Mouse (Mus musculus): Measurements from ENCODE around the gene Pcnx4. TPM values are rescaled to one million over a fixed set of nuclear protein-coding genes. Genes with fewer than 3 reads are reported as not detected.

Pcnx4 gene
- polyA plus RNA-seq, 1 experiment from 2014 or later: 10.6 TPM

GRCm38 (mm10) chr12:72621441-72621840 is 85.3 kb downstream of the Pcnx4 start:
- 84% methylated on average over 1 of the region's 1 CpGs for WGBS
- Histone ChIP-seq H3K27me3 (replicated peaks; ENCODE audit: control insufficient read depth, insufficient read depth, low read length) (no peaks in the 10 kb centered on the region), H3K9ac (ENCODE audit: low read length) (no peak overlapping the region), H3K27ac (ENCODE audit: low read depth) (no peak overlapping the region), H3K4me3 (ENCODE audit: low read depth, low read length) (no peak overlapping the region), H3K4me2 (ENCODE audit: low read length) (no peak overlapping the region), H3K4me1 (replicated peaks; ENCODE audit: control insufficient read depth, insufficient read depth, low read length) (no peaks in the 10 kb centered on the region), H3K9me3 (ENCODE audit: control insufficient read depth, low read length) (no peaks in the 10 kb centered on the region), H3K36me3 (ENCODE audit: control insufficient read depth, insufficient read depth, low read length) (no peaks in the 10 kb centered on the region)
- ATAC-seq (replicated peaks; ENCODE audit: low FRiP score, low TSS enrichment, low read depth) (no peak), DNase-seq (ENCODE audit: low spot score) (no peak)

- Histone ChIP-seq H3K4me1 (replicated peaks; ENCODE audit: control insufficient read depth, insufficient read depth, low read length) (no peaks in the 10 kb centered on the region), H3K9me3 (ENCODE audit: control insufficient read depth, low read length) (no peaks in the 10 kb centered on the region), H3K27me3 (replicated peaks; ENCODE audit: control insufficient read depth, insufficient read depth, low read length) (no peaks in the 10 kb centered on the region), H3K9ac (ENCODE audit: low read length) (no peak overlapping the region), H3K4me3 (ENCODE audit: low read depth, low read length) (no peak overlapping the region), H3K4me2 (ENCODE audit: low read length) (no peak overlapping the region), H3K36me3 (ENCODE audit: control insufficient read depth, insufficient read depth, low read length) (no peaks in the 10 kb centered on the region), H3K27ac (ENCODE audit: low read depth) (no peak overlapping the region)
- 82% methylated on average over 5 of the region's 5 CpGs for WGBS
- DNase-seq (ENCODE audit: low spot score) (no peak), ATAC-seq (replicated peaks; ENCODE audit: low FRiP score, low TSS enrichment, low read depth) (no peak)
Measured at GRCm38 (mm10) chr12:72622853-72623496, 86.8 kb downstream of the Pcnx4 start.

GRCm38 (mm10) chr12:72628751-72629150 is 92.6 kb downstream of the Pcnx4 start:
- Histone ChIP-seq H3K36me3 (ENCODE audit: control insufficient read depth, insufficient read depth, low read length) (no peaks in the 10 kb centered on the region), H3K9ac (ENCODE audit: low read length) (no peak overlapping the region), H3K27ac (ENCODE audit: low read depth) (no peak overlapping the region), H3K9me3 (ENCODE audit: control insufficient read depth, low read length) (no peaks in the 10 kb centered on the region), H3K27me3 (replicated peaks; ENCODE audit: control insufficient read depth, insufficient read depth, low read length) (no peaks in the 10 kb centered on the region), H3K4me3 (ENCODE audit: low read depth, low read length) (no peak overlapping the region), H3K4me1 (replicated peaks; ENCODE audit: control insufficient read depth, insufficient read depth, low read length) (no peaks in the 10 kb centered on the region), H3K4me2 (ENCODE audit: low read length) (no peak overlapping the region)
- 92% methylated on average over 7 of the region's 7 CpGs for WGBS
- DNase-seq (ENCODE audit: low spot score) (no peak), ATAC-seq (replicated peaks; ENCODE audit: low FRiP score, low TSS enrichment, low read depth) (no peak)

Other genes with a start within 250 kb of the Pcnx4 start
- gene Rtn1, start 127.3 kb upstream of the Pcnx4 start, polyA plus RNA-seq (2014; fragmentation: Nextera tagmentation; extraction: Ambion mirVana): 84.3 and 84.9 TPM in 2 replicates
- gene Lrrc9, start 94.5 kb upstream of the Pcnx4 start, polyA plus RNA-seq (2014; fragmentation: Nextera tagmentation; extraction: Ambion mirVana): 0.22 and 0.83 TPM in 2 replicates
- not detected in 2 replicates for gene Gm4756, start 113.3 kb downstream of the Pcnx4 start, polyA plus RNA-seq (2014; fragmentation: Nextera tagmentation; extraction: Ambion mirVana)
- gene Dhrs7, start 128.5 kb downstream of the Pcnx4 start, polyA plus RNA-seq (2014; fragmentation: Nextera tagmentation; extraction: Ambion mirVana): 24.7 and 26.3 TPM in 2 replicates
- gene Ppm1a, start 221.1 kb downstream of the Pcnx4 start, polyA plus RNA-seq (2014; fragmentation: Nextera tagmentation; extraction: Ambion mirVana): 65.8 and 83.3 TPM in 2 replicates

All from intestine, embryonic 14.5 days (tissue).